Mouse (Mus musculus) stomach, postnatal 0 days (tissue): ENCODE measurements around the gene Tmbim1. TPM values are rescaled to one million over a fixed set of nuclear protein-coding genes. Genes with fewer than 3 reads are reported as not detected.

Experiments used
- ATAC-seq: fragments of 200-750 bp; cut with Nextera tagmentation; 2 replicates; pipeline ENCODE4 v1.8.0; 2017; ENCODE audit not compliant: low FRiP score, low TSS enrichment
- DNase-seq: peaks from one replicate; pipeline ENCODE4 v3.0.0-alpha.2; 2016; ENCODE audit warnings: low spot score
- H3K27ac ChIP-seq: fragments of 300-500 bp; sonication (generic); replicated peaks from 2 replicates; pipeline ENCODE4 v1.5.1; 2014; ENCODE audit warnings: mild to moderate bottlenecking, control low read depth
- H3K27me3 ChIP-seq: fragments of 300-500 bp; sonication (generic); 2 replicates; pipeline ENCODE4 v1.6.1; 2014; ENCODE audit warnings: low read length; ENCODE audit not compliant: control insufficient read depth, insufficient read depth
- H3K36me3 ChIP-seq: fragments of 300-500 bp; sonication (generic); 2 replicates; pipeline ENCODE4 v1.6.1; 2014; ENCODE audit warnings: low read length, mixed read lengths; ENCODE audit not compliant: control insufficient read depth, insufficient read depth
- H3K4me1 ChIP-seq: fragments of 300-500 bp; sonication (generic); replicated peaks from 2 replicates; pipeline ENCODE4 v1.6.1; 2014; ENCODE audit warnings: antibody characterized with exemption; ENCODE audit not compliant: control insufficient read depth, insufficient read depth
- H3K4me2 ChIP-seq: fragments of 300-500 bp; sonication (generic); replicated peaks from 2 replicates; pipeline ENCODE4 v1.6.1; 2014; ENCODE audit warnings: low read depth, mild to moderate bottlenecking, control low read depth, moderate library complexity
- H3K4me3 ChIP-seq: fragments of 300-500 bp; sonication (generic); 2 replicates; pipeline ENCODE4 v1.5.1; 2014; ENCODE audit warnings: low read depth, low read length, control low read depth
- H3K9ac ChIP-seq: fragments of 300-500 bp; sonication (generic); 2 replicates; pipeline ENCODE4 v1.6.1; 2014; ENCODE audit warnings: mild to moderate bottlenecking, low read length, control low read depth, mixed read lengths
- H3K9me3 ChIP-seq: fragments of 300-500 bp; sonication (generic); 2 replicates; pipeline ENCODE4 v1.6.1; 2016; ENCODE audit warnings: low read length; ENCODE audit not compliant: control insufficient read depth
- CTCF ChIP-seq: IDR thresholded peaks from 2 replicates; pipeline ENCODE4 v1.5.1; 2016; ENCODE audit warnings: antibody characterized with exemption, low read depth, mild to moderate bottlenecking, moderate library complexity
- EP300 ChIP-seq: optimal IDR thresholded peaks from 2 replicates; pipeline ENCODE3; 2016; ENCODE audit warnings: antibody characterized with exemption
- WGBS: fragments of 180-500 bp; shearing (Covaris S2); extraction: QIAGEN DNeasy Blood & Tissue Kit; methylation state at CpG from one replicate; pipeline ENCODE4 v1.1.7; 2014; 5-methylcytosine and 5-hydroxymethylcytosine counted together
- polyA plus RNA-seq: library from polyadenylated mRNA; unstranded; fragments of >200 nt; fragmentation: Nextera tagmentation; extraction: Ambion mirVana; gene quantifications from 2 replicates; pipeline ENCODE4 v1.2.1, GENCODE M21; 2015

The Tmbim1 gene
- polyA plus RNA-seq, 1 experiment from 2014 or later, result 109 TPM

DNA sequence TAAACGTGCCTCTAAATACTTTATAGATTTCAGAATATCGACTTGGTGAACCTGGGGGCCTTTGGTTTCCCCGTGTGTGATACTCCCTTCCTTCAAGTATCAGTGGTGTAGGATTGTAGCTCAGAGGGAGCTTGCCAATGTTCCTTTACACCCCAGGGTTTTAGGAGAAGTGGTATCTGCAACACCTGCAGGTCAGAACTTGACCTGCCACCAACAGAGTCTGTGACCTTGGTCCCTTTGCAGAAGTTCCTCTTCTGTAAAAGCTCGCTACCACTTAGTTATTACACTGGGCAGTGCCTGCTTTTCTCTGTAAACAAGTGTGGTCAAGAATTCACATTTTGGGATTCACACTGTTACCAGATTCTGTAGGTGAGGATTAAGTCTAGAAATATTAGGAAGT is 55.3 kb downstream of the Tmbim1 start:
- no peak overlapping the region for H3K27ac ChIP-seq
- no peak overlapping the region for H3K9ac ChIP-seq
- DNase-seq (no peak), ATAC-seq (no peak)
- 76% methylated on average over 4 of the region's 4 CpGs for WGBS
- no peak overlapping the region for H3K4me3 ChIP-seq
- TF ChIP-seq CTCF (no peak), EP300 (no peak)
- no peaks in the 10 kb centered on the region for H3K9me3 ChIP-seq
- peaks cover 2% of the 10 kb centered on the region; the same call in 1 of the 2 replicates for H3K4me1 ChIP-seq
- H3K36me3 ChIP-seq, result peaks cover 17% of the 10 kb centered on the region
- no peak overlapping the region for H3K4me2 ChIP-seq
- no peaks in the 10 kb centered on the region for H3K27me3 ChIP-seq

DNA sequence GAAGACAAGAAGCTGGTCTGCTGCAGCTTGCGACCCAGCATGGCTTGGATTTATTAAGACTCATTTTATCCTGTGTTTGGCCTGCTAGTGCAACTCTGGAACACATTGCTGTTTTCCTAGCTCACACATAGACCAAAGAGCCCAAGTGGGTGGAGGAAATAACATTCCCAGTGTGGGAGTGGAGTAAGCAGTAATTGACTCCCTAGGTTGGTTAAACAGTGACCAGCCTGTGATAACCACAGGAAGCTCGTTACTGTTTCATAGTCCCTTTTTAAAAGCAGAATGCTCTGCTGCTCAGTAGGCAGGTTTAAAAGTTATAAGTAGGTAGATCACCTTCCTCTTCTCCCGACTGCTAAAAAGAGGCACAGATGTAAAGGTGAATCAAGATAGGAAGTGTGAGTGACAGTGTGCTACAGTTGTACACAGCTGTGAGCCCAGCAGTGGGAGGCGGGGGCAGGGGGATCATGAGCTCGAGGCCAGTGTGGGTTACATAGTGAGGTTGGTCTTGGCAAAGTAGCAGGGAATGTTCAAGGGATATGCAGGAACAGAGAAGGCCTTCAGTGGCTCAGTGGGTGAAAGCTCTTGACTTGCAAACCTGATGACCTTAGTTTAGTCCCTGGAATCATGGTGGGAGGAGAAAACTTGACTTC is 56.0 kb downstream of the Tmbim1 start:
- TF ChIP-seq CTCF, result no peak
- TF ChIP-seq EP300, result no peak
- no peaks in the 10 kb centered on the region for H3K9me3 ChIP-seq
- 45% methylated on average over 5 of the region's 5 CpGs for WGBS
- DNase-seq (peak; percentile 49), ATAC-seq (peak; percentile 88)
- no peaks in the 10 kb centered on the region for H3K27me3 ChIP-seq
- H3K27ac ChIP-seq, result peak overlapping the region; percentile 81
- peaks cover 17% of the 10 kb centered on the region for H3K36me3 ChIP-seq
- H3K9ac ChIP-seq, result peak overlapping the region; percentile 41; the same call in 1 of the 2 replicates
- H3K4me1 ChIP-seq, result peaks cover 2% of the 10 kb centered on the region; the same call in 1 of the 2 replicates
- H3K4me3 ChIP-seq, result no peak overlapping the region
- H3K4me2 ChIP-seq, result no peak overlapping the region

DNA sequence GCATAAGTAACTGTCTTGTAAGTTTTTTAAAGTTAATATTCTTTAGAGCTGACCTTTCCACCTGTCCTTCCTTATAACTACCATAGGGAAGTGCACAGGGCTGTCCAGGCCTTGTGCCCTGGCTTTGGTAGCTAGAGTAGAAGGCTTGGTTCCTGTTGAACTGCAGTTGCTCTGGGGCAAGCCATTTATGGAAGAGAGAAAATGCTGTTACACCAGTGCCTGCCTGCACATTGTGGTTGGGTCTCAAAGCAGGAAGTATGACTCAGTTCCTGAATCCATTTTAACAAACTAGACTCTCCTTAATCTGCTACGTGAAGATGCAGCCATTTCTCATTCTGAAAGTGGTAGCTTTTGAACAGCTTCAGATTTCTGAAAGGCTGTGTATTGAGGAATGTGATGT is 56.6 kb downstream of the Tmbim1 start:
- Histone ChIP-seq H3K27me3 (no peaks in the 10 kb centered on the region), H3K4me2 (no peak overlapping the region), H3K9me3 (no peaks in the 10 kb centered on the region), H3K9ac (0 out of 2 replicates have a peak overlapping the region, but pooled peaks have one; percentile 18), H3K27ac (peak overlapping the region; percentile 81), H3K4me3 (no peak overlapping the region), H3K4me1 (peaks cover 2% of the 10 kb centered on the region; the same call in 1 of the 2 replicates), H3K36me3 (peaks cover 17% of the 10 kb centered on the region)
- ATAC-seq (peak; percentile 85), DNase-seq (peak; percentile 42)
- TF ChIP-seq CTCF, result no peak
- TF ChIP-seq EP300, result no peak
- 19% methylated on average over 1 of the region's 1 CpGs for WGBS

- Histone ChIP-seq H3K27me3 (no peaks in the 10 kb centered on the region), H3K4me1 (peaks cover 2% of the 10 kb centered on the region; the same call in 1 of the 2 replicates), H3K4me2 (no peak overlapping the region), H3K4me3 (no peak overlapping the region), H3K27ac (no peak overlapping the region), H3K36me3 (0 out of 2 replicates have a peak, but pooled peaks cover under 1% of the 10 kb centered on the region), H3K9me3 (no peaks in the 10 kb centered on the region), H3K9ac (no peak overlapping the region)
- ATAC-seq (no peak), DNase-seq (no peak)
- TF ChIP-seq EP300, result no peak
- TF ChIP-seq CTCF, result no peak
- WGBS, result 64% methylated on average over 2 of the region's 2 CpGs
Measured at GRCm38 (mm10) chr1:74245525-74245924, 59.9 kb downstream of the Tmbim1 start.

- Histone ChIP-seq H3K9ac (no peak overlapping the region), H3K4me3 (no peak overlapping the region), H3K9me3 (no peaks in the 10 kb centered on the region), H3K36me3 (no peaks in the 10 kb centered on the region), H3K27me3 (no peaks in the 10 kb centered on the region), H3K4me2 (peak overlapping the region; percentile 23), H3K4me1 (0 out of 2 replicates have a peak, but pooled peaks cover 7% of the 10 kb centered on the region), H3K27ac (peak overlapping the region; percentile 78)
- DNase-seq (no peak), ATAC-seq (no peak)
- 51% methylated on average over 4 of the region's 4 CpGs for WGBS
- TF ChIP-seq EP300, result no peak
- TF ChIP-seq CTCF, result no peak
Measured at GRCm38 (mm10) chr1:74240832-74241231, 64.6 kb downstream of the Tmbim1 start.

DNA sequence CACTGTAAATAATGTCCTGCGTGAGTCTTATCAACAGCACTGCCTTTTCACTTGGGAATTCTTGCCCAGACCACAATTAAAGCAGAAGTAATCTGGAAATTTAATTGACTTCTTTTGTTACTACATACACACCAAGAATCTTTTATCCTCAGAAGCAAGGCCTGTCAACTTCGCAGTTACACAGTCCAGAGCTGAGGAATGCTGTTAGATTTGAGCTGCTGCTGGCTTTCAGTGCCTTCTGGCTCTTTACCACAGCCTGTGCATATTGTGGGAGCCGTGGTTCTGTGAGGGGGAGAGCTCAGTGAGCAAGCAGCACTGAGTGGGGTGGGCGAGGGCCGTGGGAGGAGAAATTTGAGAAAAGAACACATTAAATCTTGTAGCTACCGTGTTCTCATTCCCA is 65.1 kb downstream of the Tmbim1 start:
- peak; percentile 46 for DNase-seq
- Histone ChIP-seq H3K27me3 (no peaks in the 10 kb centered on the region), H3K4me1 (0 out of 2 replicates have a peak, but pooled peaks cover 7% of the 10 kb centered on the region), H3K4me2 (peak overlapping the region; percentile 23), H3K9me3 (no peaks in the 10 kb centered on the region), H3K27ac (peak overlapping the region; percentile 78), H3K4me3 (no peak overlapping the region), H3K9ac (no peak overlapping the region), H3K36me3 (no peaks in the 10 kb centered on the region)
- ATAC-seq, result peak; percentile 38
- TF ChIP-seq EP300 (no peak), CTCF (no peak)
- WGBS, result 8% methylated on average over 6 of the region's 6 CpGs
